Mouse (Mus musculus) CD4-positive, CD25-positive, alpha-beta regulatory T cell (primary cell): ENCODE measurements around the gene Bend7. TPM values are rescaled to one million over a fixed set of nuclear protein-coding genes. Genes with fewer than 3 reads are reported as not detected.

Experiments used
- polyA plus RNA-seq: library from polyadenylated mRNA; unstranded; fragments of 100-300 nt; shearing (Covaris generic); gene quantifications from one replicate; pipeline ENCODE4 v1.2.1, GENCODE M21; 2017

Gene Bend7
- polyA plus RNA-seq: not detected

GRCm38 (mm10) chr2:4717769-4718661, at the start of gene Bend7:
Gene Bend7, plus strand, starts transcription at chr2:4717831.

Other genes with a start within 250 kb of the Bend7 start
- gene Prpf18, start 65.7 kb upstream of the Bend7 start, polyA plus RNA-seq: 69.2 TPM
- 40.2 TPM for gene Sephs1, start 163.7 kb downstream of the Bend7 start, polyA plus RNA-seq
- gene Phyh, start 201.2 kb downstream of the Bend7 start, polyA plus RNA-seq: 72.9 TPM